8 mouse cellular contexts compared by ENCODE assay signal in the genomic region with DNA sequence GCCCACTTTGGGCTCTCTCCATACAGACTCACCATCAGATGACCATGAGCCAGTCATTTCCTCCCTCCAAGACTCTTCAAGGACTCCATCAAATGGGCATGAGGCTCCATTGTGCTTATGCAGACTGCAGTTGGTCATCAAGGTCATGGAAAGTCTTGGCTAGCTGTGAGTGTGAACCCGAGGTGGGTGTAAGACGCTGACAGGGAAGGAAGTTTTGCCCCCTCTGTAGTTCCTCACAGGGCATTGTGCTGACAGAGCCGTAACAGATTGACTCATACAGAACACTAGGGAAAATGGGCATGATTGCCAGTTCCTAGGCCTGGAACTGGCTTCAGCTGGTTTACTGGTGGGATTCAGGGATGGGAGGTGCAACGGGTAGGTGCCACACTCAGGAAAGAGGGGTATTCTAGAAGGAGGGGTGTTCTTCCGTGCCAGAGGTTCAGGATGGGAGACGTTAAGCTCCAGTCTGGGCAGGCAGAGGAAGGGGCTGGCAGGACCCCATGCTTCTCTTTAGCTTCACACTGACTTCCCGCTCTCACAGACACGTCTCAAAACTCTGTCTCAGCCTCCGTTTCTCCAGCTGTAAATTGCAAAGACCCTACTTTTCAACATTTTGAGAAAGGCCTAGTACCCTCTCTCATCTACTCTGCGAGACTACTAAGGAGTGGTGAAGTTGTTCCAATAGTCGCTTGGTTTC.
A peak's percentile ranks its signal among the peaks of the same experiment; 100 is the strongest.
DNase-seq lines count a peak whose midpoint lies in the region; ATAC-seq and TF ChIP-seq lines count a peak whose summit lies in the region.

No protein-coding gene starts in this region.

- peaks cover 9% of the 10 kb centered on the region; the same call in 1 of the 2 replicates for H3K4me1 ChIP-seq in spleen, adult 2 months (ENCODE audit: control insufficient read depth, insufficient read depth, insufficient read length)
- peaks cover 9% of the 10 kb centered on the region for H3K4me1 ChIP-seq in liver, embryonic 11.5 days (replicated peaks; ENCODE audit: control insufficient read depth, insufficient read depth, low read length)

- peak overlapping the region; percentile 75; the same call in 1 of the 2 replicates for H3K4me3 ChIP-seq in spleen, adult 2 months (ENCODE audit: extremely low read depth, insufficient read depth, insufficient read length)
- peak overlapping the region; percentile 60 for H3K4me3 ChIP-seq in liver, embryonic 11.5 days (ENCODE audit: low read depth, low read length)

- peak overlapping the region; percentile 72 for H3K4me2 ChIP-seq in liver, embryonic 11.5 days

- intact Hi-C loops in left cerebral cortex, postnatal 4 days (cut with DNase I), result no loop called here

- TF ChIP-seq POLR2A in spleen, adult 2 months (IDR thresholded peaks at IDR 0.05; ENCODE audit: low read depth, low read length), result no peak

- WGBS in spleen, adult 2 months, result 74% methylated on average over 11 of the region's 11 CpGs
- WGBS in liver, embryonic 11.5 days, result 46% methylated on average over 11 of the region's 11 CpGs

- no peaks in the 10 kb centered on the region for H3K9me3 ChIP-seq in liver, embryonic 11.5 days (ENCODE audit: control insufficient read depth, low read length)

- H3K27ac ChIP-seq in spleen, adult 2 months (ENCODE audit: insufficient read depth, low read length), result no peak overlapping the region
- no peak overlapping the region for H3K27ac ChIP-seq in liver, embryonic 11.5 days (ENCODE audit: low read depth, low read length)

- ATAC-seq in cerebellum, adult (ENCODE audit: insufficient number of reproducible peaks, low FRiP score, low TSS enrichment), result peak; percentile 2; the same call in 1 of the 2 replicates
- no peak; the same call in 1 of the 2 replicates for ATAC-seq in liver, embryonic 11.5 days (replicated peaks; ENCODE audit: low FRiP score)
- no peak for ATAC-seq in erythroid progenitor cell, adult 5-6 weeks (replicated peaks; ENCODE audit: low FRiP score, poor library complexity, severe bottlenecking)

- peak overlapping the region; percentile 8; the same call in 1 of the 2 replicates for H3K9ac ChIP-seq in liver, embryonic 11.5 days (ENCODE audit: low read depth, low read length)

- no peak for DNase-seq in cerebellum, adult 9-11 months
- DNase-seq in spleen, adult 2 months (ENCODE audit: low read depth in 1 of 2, low spot score in 2 of 2), result no peak
- no peak for DNase-seq in spleen, postnatal 14 days (ENCODE audit: low spot score in 2 of 2)
- DNase-seq in liver, embryonic 11.5 days (ENCODE audit: low spot score), result no peak
- DNase-seq in B cell, adult 2 months, result no peak
- DNase-seq in left cerebral cortex, postnatal 4 days, result no peak

- H3K36me3 ChIP-seq in spleen, adult 2 months (ENCODE audit: control insufficient read depth, insufficient read depth, low read length), result no peaks in the 10 kb centered on the region
- no peaks in the 10 kb centered on the region for H3K36me3 ChIP-seq in liver, embryonic 11.5 days (ENCODE audit: control insufficient read depth, insufficient read depth, low read length)

- TF ChIP-seq CTCF in spleen, adult 2 months (IDR thresholded peaks at IDR 0.05; ENCODE audit: extremely low read depth, insufficient read depth, insufficient read length, insufficient replicate concordance), result no peak

- no peaks in the 10 kb centered on the region for H3K27me3 ChIP-seq in spleen, adult 2 months (ENCODE audit: control insufficient read depth, insufficient read depth, low read length)
- H3K27me3 ChIP-seq in liver, embryonic 11.5 days (replicated peaks; ENCODE audit: control insufficient read depth, insufficient read depth, low read length), result peaks cover 2% of the 10 kb centered on the region; the same call in 1 of the 2 replicates
